Mouse (Mus musculus): ENCODE measurements at regions not wholly inside any gene's neighbourhood (a gene's known extent, or its start where the extent isn't known, plus 50 kb on each side); places are given as distances from the start of the nearest gene placed in this dataset.

- ATAC-seq = no peak
These were observed 276.8 kb downstream of the Ankrd50 start for GRCm38 (mm10) chr3:38207867-38208266.

GRCm38 (mm10) chr3:38201861-38202656 is 282.6 kb downstream of the Ankrd50 start:
- no peak for ATAC-seq

- no peak for ATAC-seq
These were observed 290.6 kb downstream of the Ankrd50 start for GRCm38 (mm10) chr3:38194001-38194400.

GRCm38 (mm10) chr3:38187406-38187896 is 297.2 kb downstream of the Ankrd50 start:
- no peak for ATAC-seq

- ATAC-seq = no peak
These were observed 298.1 kb downstream of the Ankrd50 start for GRCm38 (mm10) chr3:38186503-38186902.

GRCm38 (mm10) chr3:38178295-38178694 is 306.3 kb downstream of the Ankrd50 start:
- no peak for ATAC-seq

- no peak for ATAC-seq
These were observed 308.7 kb downstream of the Ankrd50 start for GRCm38 (mm10) chr3:38175946-38176345.

GRCm38 (mm10) chr3:38174735-38175280 is 309.8 kb downstream of the Ankrd50 start:
- no peak for ATAC-seq

- no peak for ATAC-seq
These were observed 332.2 kb downstream of the Ankrd50 start for GRCm38 (mm10) chr3:38152408-38152807.

GRCm38 (mm10) chr3:38151821-38152220 is 332.8 kb downstream of the Ankrd50 start:
- ATAC-seq = no peak

GRCm38 (mm10) chr3:38146663-38147062 is 338.0 kb downstream of the Ankrd50 start:
- no peak for ATAC-seq

- no peak for ATAC-seq
These were observed 339.2 kb downstream of the Ankrd50 start for GRCm38 (mm10) chr3:38145444-38145843.

GRCm38 (mm10) chr3:38144650-38145049 is 340.0 kb downstream of the Ankrd50 start:
- ATAC-seq = no peak

GRCm38 (mm10) chr3:38143147-38143883 is 341.3 kb downstream of the Ankrd50 start:
- no peak for ATAC-seq

- ATAC-seq = no peak
These were observed 345.3 kb downstream of the Ankrd50 start for GRCm38 (mm10) chr3:38139387-38139786.

GRCm38 (mm10) chr3:38138014-38138413 is 346.6 kb downstream of the Ankrd50 start:
- ATAC-seq = no peak

GRCm38 (mm10) chr3:38135808-38136214 is 348.8 kb downstream of the Ankrd50 start:
- ATAC-seq = no peak

GRCm38 (mm10) chr3:38134425-38134824 is 350.2 kb downstream of the Ankrd50 start:
- ATAC-seq = no peak

GRCm38 (mm10) chr3:38131887-38132220 is 352.8 kb downstream of the Ankrd50 start:
- no peak for ATAC-seq

GRCm38 (mm10) chr3:38131176-38131886 is 353.3 kb downstream of the Ankrd50 start:
- no peak for ATAC-seq

- ATAC-seq = no peak
These were observed 354.6 kb downstream of the Ankrd50 start for GRCm38 (mm10) chr3:38130088-38130487.

- no peak for ATAC-seq
These were observed 355.5 kb downstream of the Ankrd50 start for GRCm38 (mm10) chr3:38129167-38129500.

All from activated CD4-positive, CD25-positive, alpha-beta regulatory T cell, adult 4 months (primary cell).